12 mouse cellular contexts compared by ENCODE assay signal in the genomic region with DNA sequence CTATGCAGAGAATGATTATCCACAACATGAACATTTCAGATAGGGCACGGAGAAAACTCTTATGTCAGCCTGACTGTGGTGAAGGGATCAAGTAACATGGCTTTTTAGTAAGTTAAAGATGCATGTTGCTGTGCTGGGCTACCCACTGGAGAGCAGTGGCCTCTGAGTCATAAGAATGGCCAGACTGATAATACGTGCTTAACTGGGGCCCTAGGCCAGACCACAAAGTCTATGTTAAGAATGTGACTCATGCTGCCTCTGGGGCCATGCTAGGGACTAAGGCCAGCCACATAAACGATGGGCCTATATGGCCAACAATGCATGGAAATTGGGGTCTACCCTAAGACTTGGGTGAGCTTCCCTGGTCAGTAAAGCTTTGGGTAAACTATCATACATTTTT. TPM values are rescaled to one million over a fixed set of nuclear protein-coding genes. Genes with fewer than 3 reads are reported as not detected.
A peak's percentile ranks its signal among the peaks of the same experiment; 100 is the strongest.
DNase-seq lines count a peak whose midpoint lies in the region; ATAC-seq and TF ChIP-seq lines count a peak whose summit lies in the region.
"Had no signal": no experiment of that assay in that cellular context is flagged by ENCODE, and none has a peak within 500 bp of the region (broad histone marks: within the 10 kb centered on the region; RNA-seq: fewer than 3 reads in every experiment).

No protein-coding gene starts in this region.

- H3K36me3 ChIP-seq in lung, embryonic 14.5 days (ENCODE audit: insufficient read depth): peaks cover 96% of the 10 kb centered on the region
- no peaks in the 10 kb centered on the region for H3K36me3 ChIP-seq in macrophage (ENCODE audit: inconsistent target)

- H3K9me3 ChIP-seq in lung, embryonic 14.5 days (ENCODE audit: low read depth, low read length): no peaks in the 10 kb centered on the region
- H3K9me3 ChIP-seq: hindbrain, embryonic 13.5 days; midbrain, embryonic 15.5 days; stomach, embryonic 15.5 days had no signal

- H3K4me2 ChIP-seq in lung, embryonic 14.5 days: no peak overlapping the region
- H3K4me2 ChIP-seq: hindbrain, embryonic 13.5 days; midbrain, embryonic 15.5 days; stomach, embryonic 15.5 days had no signal

- no peaks in the 10 kb centered on the region for H3K4me1 ChIP-seq in lung, embryonic 14.5 days (ENCODE audit: insufficient read depth)
- H3K4me1 ChIP-seq: hindbrain, embryonic 13.5 days; midbrain, embryonic 15.5 days had no signal

- DNase-seq in lung, embryonic 14.5 days: no peak
- DNase-seq in lung, postnatal 25 days (ENCODE audit: low spot score): no peak
- peak; percentile 64 for DNase-seq in Muller cell, postnatal 12 days (ENCODE audit: inconsistent ontology term)
- DNase-seq in fibroblast of lung, adult 2 months (ENCODE audit: low read depth): peak; percentile 51
- no peak for DNase-seq in left cerebral cortex, adult 8-10 months (ENCODE audit: low spot score in 2 of 2)
- DNase-seq in retina, embryonic 14.5 days (ENCODE audit: low spot score): no peak
- DNase-seq: cerebellum, postnatal 10 days had no signal

- no peaks in the 10 kb centered on the region for H3K27me3 ChIP-seq in lung, embryonic 14.5 days (ENCODE audit: insufficient read depth, low read length)
- H3K27me3 ChIP-seq: midbrain, embryonic 15.5 days; stomach, embryonic 15.5 days had no signal

- 64% methylated on average over 3 of the region's 3 CpGs for WGBS in lung, embryonic 14.5 days
- WGBS in macrophage (ENCODE audit: missing documents): 29% methylated on average over 3 of the region's 3 CpGs

- H3K79me2 ChIP-seq in macrophage (ENCODE audit: inconsistent target): no peaks in the 10 kb centered on the region

- no peak overlapping the region for H3K4me3 ChIP-seq in lung, embryonic 14.5 days (ENCODE audit: low read depth, low read length)
- H3K4me3 ChIP-seq in macrophage (ENCODE audit: inconsistent target): no peak overlapping the region
- H3K4me3 ChIP-seq: hindbrain, embryonic 13.5 days; midbrain, embryonic 15.5 days; stomach, embryonic 15.5 days had no signal

- H3K27ac ChIP-seq in lung, embryonic 14.5 days (ENCODE audit: low read depth): peak overlapping the region; percentile 36; the same call in 1 of the 2 replicates
- peak overlapping the region; percentile 59 for H3K27ac ChIP-seq in macrophage
- H3K27ac ChIP-seq: hindbrain, embryonic 13.5 days; kidney, postnatal 0 days; midbrain, embryonic 15.5 days; stomach, embryonic 15.5 days had no signal

- no peak overlapping the region for H3K9ac ChIP-seq in lung, embryonic 14.5 days
- H3K9ac ChIP-seq: hindbrain, embryonic 13.5 days; midbrain, embryonic 15.5 days; stomach, embryonic 15.5 days had no signal

- TF ChIP-seq CTCF in lung, embryonic 14.5 days (IDR thresholded peaks at IDR 0.05; ENCODE audit: low read depth): no peak

- no peak for ATAC-seq in lung, embryonic 14.5 days (ENCODE audit: insufficient read depth)
- ATAC-seq: midbrain, embryonic 15.5 days had no signal

RNA-seq across cellular contexts. Expression of gene Ddc, which starts 41.7 kb away (rescaled TPM):
- 13.1 and 13.4 TPM in 2 replicates for polyA plus RNA-seq in lung, embryonic 14.5 days (2014; fragmentation: Nextera tagmentation; extraction: Ambion mirVana)
- 1 to 10 TPM in 1 of 26 experiments, not detected in 25; 1.0 TPM for total RNA-seq in macrophage (2018; cell fraction: chromatin; rRNA removed)
- under 1 TPM in 1 of 26 experiments, not detected in 25; 0.19 TPM for total RNA-seq in macrophage (2018; cell fraction: cytosol; rRNA removed)
- total RNA-seq in macrophage (2018; cell fraction: nucleus; rRNA removed): under 1 TPM in 1 of 26 experiments, not detected in 25; 0.65 TPM
- polyA plus RNA-seq in macrophage (2018): not detected in 3 replicates
- total RNA-seq in left cerebral cortex, adult 8-10 months (2022): 1 to 10 TPM; 6.6 to 8.9 (median 7.8) TPM

Comparison
In these comparisons a context has a peak if more than half of its experiments do, and no peak if none do; other contexts are left out.
1. DNase-seq: peak in Muller cell, postnatal 12 days (single experiment) and fibroblast of lung, adult 2 months (single experiment); none in lung, embryonic 14.5 days (single experiment), lung, postnatal 25 days (single experiment), left cerebral cortex, adult 8-10 months (0 of 2) and retina, embryonic 14.5 days (single experiment).
2. RNA of gene Ddc, which starts 41.7 kb away (polyA plus RNA-seq): 13.1 to 13.4 TPM in lung, embryonic 14.5 days; not detected in macrophage; every median in the first group is over 10 times any median in the second.